Mouse (Mus musculus) liver, adult 2 months (tissue): Measurements from ENCODE around the gene Fgfr2. TPM values are rescaled to one million over a fixed set of nuclear protein-coding genes. Genes with fewer than 3 reads are reported as not detected.

Experiments used
- DNase-seq: peaks from one replicate; pipeline ENCODE4 v3.0.0-alpha.2; 2011; ENCODE audit warnings: low read depth, low spot score; ENCODE audit errors: extremely low read depth
- H3K27ac ChIP-seq: fragments of 200-500 bp; replicated peaks from 2 replicates; pipeline ENCODE4 v1.5.1; 2012; ENCODE audit warnings: low read depth, mild to moderate bottlenecking, control low read depth, inconsistent platforms, low read length; ENCODE audit not compliant: insufficient read depth
- H3K27me3 ChIP-seq: fragments of 200-500 bp; 2 replicates; pipeline ENCODE4 v1.6.1; 2012; ENCODE audit warnings: mild to moderate bottlenecking, moderate library complexity, low read length, inconsistent platforms; ENCODE audit not compliant: control insufficient read depth, insufficient read depth
- H3K36me3 ChIP-seq: fragments of 200-500 bp; 2 replicates; pipeline ENCODE4 v1.6.1; 2012; ENCODE audit warnings: low read length, inconsistent platforms; ENCODE audit not compliant: control insufficient read depth, insufficient read depth
- H3K4me1 ChIP-seq: fragments of 200-500 bp; 2 replicates; pipeline ENCODE4 v1.6.1; 2011; ENCODE audit warnings: low read length; ENCODE audit not compliant: control insufficient read depth, insufficient read depth
- H3K4me3 ChIP-seq: fragments of 200-500 bp; 2 replicates; pipeline ENCODE4 v1.5.1; 2011; ENCODE audit warnings: low read depth, mild to moderate bottlenecking, control low read depth, low read length, moderate library complexity; ENCODE audit not compliant: insufficient read depth
- H3K79me2 ChIP-seq: fragments of 200-500 bp; 2 replicates; pipeline ENCODE4 v1.6.1; 2012; ENCODE audit warnings: inconsistent platforms, mild to moderate bottlenecking, low read length, moderate library complexity; ENCODE audit not compliant: control insufficient read depth, insufficient read depth
- H3K9ac ChIP-seq: fragments of 200-500 bp; 2 replicates; pipeline ENCODE4 v1.6.1; 2012; ENCODE audit warnings: low read depth, mild to moderate bottlenecking, control low read depth, inconsistent platforms, low read length
- CTCF ChIP-seq: fragments of 200-500 bp; IDR thresholded peaks from 2 replicates; pipeline ENCODE4 v1.5.1; 2011; ENCODE audit warnings: low read depth, low read length, control low read depth
- POLR2A ChIP-seq: fragments of 200-500 bp; IDR thresholded peaks from 2 replicates; pipeline ENCODE4 v1.6.1; 2011; ENCODE audit warnings: low read length, control low read depth; ENCODE audit not compliant: insufficient read depth; ENCODE audit errors: extremely low read depth
- WGBS: fragments of 180-500 bp; shearing (Covaris S2); methylation state at CpG from one replicate; pipeline ENCODE4 v1.1.7; 2018; 5-methylcytosine and 5-hydroxymethylcytosine counted together
- polyA plus RNA-seq: library from polyadenylated mRNA; depleted of rRNA; stranded (reverse); fragments of >200 nt; gene quantifications from 2 replicates; pipeline ENCODE4 v1.2.3, GENCODE M21; 2012
- total RNA-seq: library from RNA; depleted of rRNA; stranded (reverse); fragments of >200 nt; gene quantifications from 2 replicates; pipeline ENCODE4 v1.2.3, GENCODE M21; 2014

Gene Fgfr2
- total and polyA plus RNA-seq, 2 experiments, result 16.7 to 35.2 TPM

DNA sequence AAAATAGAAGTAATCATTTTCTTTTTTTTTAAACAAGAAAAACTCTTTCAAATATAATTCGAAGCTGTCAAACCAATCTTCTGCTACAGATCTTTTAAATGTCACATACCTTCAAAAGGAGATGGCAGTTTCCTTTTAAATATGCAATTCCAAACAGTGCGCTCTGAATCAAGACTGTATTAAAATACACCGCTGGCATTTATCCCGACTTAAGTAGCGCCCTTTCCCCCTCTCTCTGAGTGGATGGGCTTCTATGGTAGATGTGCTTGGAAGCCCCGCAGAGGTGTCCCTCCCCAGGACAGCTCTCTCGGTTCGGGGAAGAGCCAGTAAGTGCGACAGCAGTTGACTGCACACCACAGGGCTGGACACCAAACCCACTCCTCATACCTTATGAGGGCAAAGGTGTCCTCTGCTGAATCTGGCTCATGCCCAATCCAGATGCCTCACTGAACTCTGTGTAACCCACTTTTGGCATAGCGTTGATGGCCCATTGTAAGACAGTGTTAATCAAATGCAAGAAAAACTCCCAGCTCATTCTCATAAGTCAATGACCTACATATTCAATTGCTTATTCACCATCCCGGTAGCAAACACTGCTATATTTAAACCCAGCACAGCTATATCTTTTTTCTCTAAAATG, 33.4 kb downstream of the Fgfr2 start:
- no peaks in the 10 kb centered on the region for H3K27me3 ChIP-seq
- no peak overlapping the region for H3K9ac ChIP-seq
- no peak for DNase-seq
- H3K27ac ChIP-seq, result no peak overlapping the region
- TF ChIP-seq POLR2A (no peak), CTCF (no peak)
- no peaks in the 10 kb centered on the region; the same call in 1 of the 2 replicates for H3K79me2 ChIP-seq
- 85% methylated on average over 11 of the region's 11 CpGs for WGBS
- no peaks in the 10 kb centered on the region for H3K36me3 ChIP-seq
- H3K4me3 ChIP-seq, result no peak overlapping the region
- H3K4me1 ChIP-seq, result no peaks in the 10 kb centered on the region; the same call in 1 of the 2 replicates

DNA sequence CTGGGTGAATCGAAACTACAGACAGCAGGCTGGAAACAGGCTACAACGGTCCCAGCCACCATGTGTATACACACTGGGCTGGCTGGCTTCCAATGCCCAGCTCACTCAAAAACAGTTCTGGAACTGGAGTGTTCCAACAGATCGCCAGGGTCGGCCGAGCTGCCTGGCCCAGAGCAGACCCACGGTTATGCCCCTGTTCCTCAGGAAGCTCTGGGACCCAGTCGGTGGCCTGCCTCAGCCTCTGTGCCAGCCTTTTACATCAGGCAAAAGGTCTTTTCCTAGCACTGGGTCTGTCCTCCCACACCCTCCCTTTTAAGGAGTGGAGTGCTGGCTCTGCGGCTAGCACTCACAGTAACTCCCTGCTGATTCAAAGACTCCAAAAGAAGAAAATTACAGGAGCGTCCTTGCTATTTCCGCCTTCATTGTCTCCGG, 34.3 kb downstream of the Fgfr2 start:
- 49% methylated on average over 11 of the region's 11 CpGs for WGBS
- peak overlapping the region; percentile 60; the same call in 1 of the 2 replicates for H3K27ac ChIP-seq
- no peak for DNase-seq
- no peaks in the 10 kb centered on the region; the same call in 1 of the 2 replicates for H3K4me1 ChIP-seq
- no peak for TF ChIP-seq CTCF
- TF ChIP-seq POLR2A, result no peak
- H3K27me3 ChIP-seq, result no peaks in the 10 kb centered on the region
- no peaks in the 10 kb centered on the region; the same call in 1 of the 2 replicates for H3K79me2 ChIP-seq
- 0 out of 2 replicates have a peak overlapping the region, but pooled peaks have one; percentile 14 for H3K9ac ChIP-seq
- H3K4me3 ChIP-seq, result peak overlapping the region; percentile 20; the same call in 1 of the 2 replicates
- no peaks in the 10 kb centered on the region for H3K36me3 ChIP-seq

DNA sequence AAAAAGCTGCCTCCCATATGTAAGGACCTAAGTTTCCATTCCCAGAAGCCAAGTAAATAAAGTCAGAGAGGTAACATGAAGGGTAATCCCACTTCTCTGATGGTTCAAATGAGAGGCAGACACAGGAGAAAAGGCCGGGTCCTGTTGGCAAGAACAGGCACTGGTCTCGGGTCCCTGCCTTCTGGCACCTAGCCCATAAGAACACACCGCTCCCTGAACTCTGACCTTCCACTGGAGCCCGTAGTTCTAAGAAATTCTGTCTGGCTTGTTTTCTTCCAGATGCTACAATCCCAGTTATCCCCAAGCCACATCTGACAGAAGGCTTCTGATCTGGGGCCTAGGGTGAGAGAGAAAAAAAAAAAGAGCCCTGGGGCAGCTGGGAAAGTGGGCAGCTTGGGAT, 34.7 kb downstream of the Fgfr2 start:
- Histone ChIP-seq H3K27ac (peak overlapping the region; percentile 60; the same call in 1 of the 2 replicates), H3K9ac (no peak overlapping the region), H3K4me1 (no peaks in the 10 kb centered on the region; the same call in 1 of the 2 replicates), H3K27me3 (peaks cover 2% of the 10 kb centered on the region; the same call in 1 of the 2 replicates), H3K36me3 (no peaks in the 10 kb centered on the region), H3K79me2 (no peaks in the 10 kb centered on the region; the same call in 1 of the 2 replicates), H3K4me3 (no peak overlapping the region)
- TF ChIP-seq CTCF (no peak), POLR2A (no peak)
- 58% methylated on average over 4 of the region's 4 CpGs for WGBS
- no peak for DNase-seq

DNA sequence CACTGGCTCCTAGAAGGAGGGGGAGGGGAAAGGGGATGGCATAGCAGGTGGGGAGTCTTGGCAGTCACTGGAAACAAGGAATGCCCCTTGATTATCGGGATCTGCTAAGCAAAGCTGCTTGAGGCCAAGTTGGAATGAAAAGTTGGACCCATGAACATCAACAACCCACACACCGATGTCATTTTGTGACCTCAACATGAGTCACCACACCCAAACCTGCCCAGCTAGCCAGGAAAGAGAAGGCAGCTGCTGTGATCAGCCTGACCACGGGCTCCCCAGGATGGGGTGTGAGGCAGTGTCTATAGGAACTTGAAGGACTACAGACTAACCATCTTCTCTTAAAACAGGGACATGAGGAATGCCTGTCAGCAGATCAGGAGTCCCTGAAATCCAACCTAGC, 37.7 kb downstream of the Fgfr2 start:
- WGBS, result 72% methylated on average over 3 of the region's 3 CpGs
- no peak overlapping the region for H3K27ac ChIP-seq

DNA sequence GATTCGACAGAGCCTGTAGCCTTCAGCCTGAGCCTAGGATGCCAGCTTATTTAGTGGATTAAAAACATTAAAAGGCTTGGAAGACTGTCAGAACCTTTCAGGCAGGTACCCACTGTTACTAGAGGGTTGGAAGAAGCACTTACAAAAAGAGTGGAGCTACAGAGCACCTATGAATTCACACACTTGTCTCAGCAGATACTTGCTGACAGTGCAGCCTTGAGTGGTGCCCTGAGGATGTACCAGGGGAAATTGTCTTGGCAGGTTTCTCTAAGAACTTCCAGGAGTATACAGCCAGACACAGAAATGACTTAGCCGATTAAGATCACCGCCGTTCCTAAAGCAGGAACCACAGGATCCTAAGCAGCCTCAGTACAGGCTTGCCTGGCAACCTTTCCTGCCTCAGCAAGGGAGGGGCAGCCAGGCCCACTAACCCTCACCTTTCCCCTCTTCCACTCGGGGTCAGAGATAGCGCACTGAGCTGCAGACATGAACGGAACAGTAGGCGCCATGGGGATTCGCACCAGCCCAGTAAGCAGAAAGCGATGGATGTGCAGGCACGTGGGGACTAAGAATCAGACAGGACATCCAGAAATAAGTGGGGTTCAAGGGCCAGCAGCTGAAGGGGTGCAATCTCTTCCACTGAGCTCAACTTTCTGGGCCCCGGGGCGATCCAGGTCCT, 39.1 kb downstream of the Fgfr2 start:
- Histone ChIP-seq H3K4me1 (no peaks in the 10 kb centered on the region), H3K27me3 (peaks cover 2% of the 10 kb centered on the region; the same call in 1 of the 2 replicates), H3K79me2 (no peaks in the 10 kb centered on the region; the same call in 1 of the 2 replicates), H3K4me3 (no peak overlapping the region), H3K27ac (no peak overlapping the region), H3K9ac (no peak overlapping the region), H3K36me3 (no peaks in the 10 kb centered on the region)
- 71% methylated on average over 13 of the region's 13 CpGs for WGBS
- DNase-seq, result no peak
- TF ChIP-seq CTCF (no peak), POLR2A (no peak)

More for the DNA sequence above, 37.7 kb downstream of the Fgfr2 start:
- H3K79me2 ChIP-seq, result no peaks in the 10 kb centered on the region; the same call in 1 of the 2 replicates
- no peak overlapping the region for H3K4me3 ChIP-seq
- no peak for DNase-seq
- H3K27me3 ChIP-seq, result peaks cover 2% of the 10 kb centered on the region; the same call in 1 of the 2 replicates
- no peaks in the 10 kb centered on the region; the same call in 1 of the 2 replicates for H3K4me1 ChIP-seq
- no peak overlapping the region for H3K9ac ChIP-seq
- H3K36me3 ChIP-seq, result no peaks in the 10 kb centered on the region
- no peak for TF ChIP-seq CTCF
